Mouse (Mus musculus) embryo, embryonic 11 days (tissue): Measurements from ENCODE around the gene Cep295.
"Not testable (repeated sequence)": the region's sequence is repeated elsewhere in the genome, so short reads cannot be mapped to it uniquely, and the experiment has no call there.

Experiments used
- DNase-seq: peaks from one replicate; pipeline ENCODE4 v3.0.0-alpha.2; 2015

Gene Cep295

DNA sequence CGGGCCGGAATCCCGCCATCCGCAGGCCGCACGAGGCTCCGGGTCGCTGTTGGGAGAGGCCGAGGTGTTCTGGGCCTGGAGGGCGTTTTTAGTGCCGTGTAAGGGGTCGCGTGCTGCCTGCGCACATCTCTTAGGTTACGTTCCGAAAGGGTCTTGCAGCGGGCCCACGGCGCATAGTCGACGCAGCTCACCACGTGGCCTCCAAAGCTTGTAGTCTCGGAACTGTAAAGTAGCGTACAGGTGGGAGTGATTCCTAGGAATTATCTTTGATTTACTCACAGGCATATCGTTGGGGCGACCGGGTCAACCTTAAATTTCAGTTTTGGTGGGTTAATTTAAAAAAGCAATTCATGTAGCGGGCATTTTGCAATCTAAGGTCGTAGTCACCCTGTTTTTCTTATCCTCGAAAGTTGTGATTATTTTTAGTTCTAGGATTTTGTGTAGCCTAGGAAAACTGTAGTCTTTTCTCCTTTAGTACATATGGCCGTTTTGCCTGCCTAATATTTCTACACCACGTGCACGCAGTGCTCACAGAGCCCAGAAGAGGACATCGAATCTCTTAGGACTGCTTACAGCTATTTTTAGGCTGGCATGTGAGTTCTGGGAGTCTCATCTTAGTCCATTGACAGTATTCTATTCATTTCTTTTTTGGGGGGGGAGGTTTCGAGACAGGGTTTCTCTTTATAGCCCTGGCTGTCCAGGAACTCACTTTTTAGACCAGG is 51.0 kb downstream of the Cep295 start, which contains the start of gene 4931406C07Rik:
4931406C07Rik (minus strand) TSS at position 51 of the 722 bp plus-strand sequence.
- DNase-seq = peak; percentile 70

DNA sequence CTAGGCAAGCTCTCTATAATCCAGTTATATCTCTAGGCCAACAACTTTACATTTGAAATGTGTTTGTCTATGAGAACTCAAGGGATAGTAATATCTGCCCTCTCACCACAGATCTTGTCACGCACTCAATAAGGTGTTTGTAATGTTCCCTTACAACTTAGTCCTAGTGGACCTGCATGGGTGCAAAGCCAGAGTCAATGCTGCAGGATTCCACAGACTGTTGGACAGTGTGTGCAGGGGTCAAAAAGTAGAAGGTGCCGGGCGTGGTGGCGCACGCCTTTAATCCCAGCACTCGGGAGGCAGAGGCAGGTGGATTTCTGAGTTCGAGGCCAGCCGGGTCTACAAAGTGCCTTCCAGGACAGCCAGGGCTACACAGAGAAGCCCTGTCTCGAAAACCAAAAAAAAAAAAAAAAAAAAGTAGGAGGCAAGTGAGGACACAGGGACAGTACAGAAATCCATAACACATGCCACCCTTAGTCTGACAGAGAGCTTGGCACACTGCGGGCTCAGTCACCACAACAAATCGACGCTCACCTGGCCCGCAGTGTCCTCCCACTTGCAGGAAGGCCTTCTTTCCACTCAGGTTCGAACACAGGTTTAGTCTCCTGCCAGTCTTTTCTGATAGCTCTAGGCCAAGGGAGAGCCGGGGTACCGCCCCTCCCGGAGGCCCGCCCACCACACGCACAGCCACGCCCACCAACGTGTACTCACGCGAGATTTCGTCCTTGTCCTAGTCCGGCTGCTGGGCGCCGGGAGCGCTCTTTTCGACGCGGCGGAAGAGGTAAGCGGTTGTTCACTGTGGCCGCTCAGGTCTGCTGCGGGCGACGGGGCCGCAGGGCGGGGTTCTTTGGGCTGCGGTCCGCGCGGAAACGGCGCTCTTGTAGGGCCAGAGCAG is 51.8 kb downstream of the Cep295 start, which contains the start of gene Taf1d:
Taf1d (plus strand) TSS at position 712 of the 895 bp plus-strand sequence.
- peak; percentile 97 for DNase-seq

DNA sequence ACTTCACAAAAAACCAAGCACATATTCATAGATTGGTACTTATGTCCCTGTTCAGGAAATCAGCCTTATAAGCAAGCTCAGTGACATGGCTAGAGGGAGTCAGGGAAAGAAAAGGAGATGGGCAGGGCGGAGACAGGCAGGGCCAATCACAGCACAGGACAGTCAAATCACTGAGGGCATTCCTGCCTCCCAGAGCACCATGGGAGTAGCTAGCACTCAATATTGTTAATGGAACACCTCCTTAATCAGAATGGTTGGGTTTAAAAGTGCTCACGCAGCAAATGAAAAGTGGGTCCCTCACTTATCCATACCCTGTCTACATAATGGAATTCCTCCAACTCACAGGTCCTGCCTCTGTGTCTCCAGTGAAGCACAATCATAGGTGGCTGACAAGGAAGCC is 54.7 kb downstream of the Cep295 start:
- no peak for DNase-seq

DNA sequence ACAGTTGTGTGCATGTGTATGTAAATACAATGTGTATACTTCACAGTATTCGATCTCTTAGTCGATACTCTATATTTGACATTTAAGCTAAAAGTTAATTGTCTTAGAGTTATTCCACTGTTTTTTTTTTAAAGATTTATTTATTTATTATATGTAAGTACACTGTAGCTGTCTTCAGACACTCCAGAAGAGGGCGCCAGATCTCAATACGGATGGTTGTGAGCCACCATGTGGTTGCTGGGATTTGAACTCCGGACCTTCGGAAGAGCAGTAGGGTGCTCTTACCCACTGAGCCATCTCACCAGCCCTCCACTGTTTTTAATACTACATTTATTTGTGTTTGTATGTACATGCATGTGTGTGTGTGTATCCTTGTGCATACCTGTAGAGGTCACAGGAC is 55.6 kb downstream of the Cep295 start:
- DNase-seq = not testable (repeated sequence)

GRCm38 (mm10) chr9:15301399-15301798 is 56.2 kb downstream of the Cep295 start:
- peak; percentile 34 for DNase-seq

GRCm38 (mm10) chr9:15300056-15300455 is 57.5 kb downstream of the Cep295 start:
- no peak for DNase-seq

DNA sequence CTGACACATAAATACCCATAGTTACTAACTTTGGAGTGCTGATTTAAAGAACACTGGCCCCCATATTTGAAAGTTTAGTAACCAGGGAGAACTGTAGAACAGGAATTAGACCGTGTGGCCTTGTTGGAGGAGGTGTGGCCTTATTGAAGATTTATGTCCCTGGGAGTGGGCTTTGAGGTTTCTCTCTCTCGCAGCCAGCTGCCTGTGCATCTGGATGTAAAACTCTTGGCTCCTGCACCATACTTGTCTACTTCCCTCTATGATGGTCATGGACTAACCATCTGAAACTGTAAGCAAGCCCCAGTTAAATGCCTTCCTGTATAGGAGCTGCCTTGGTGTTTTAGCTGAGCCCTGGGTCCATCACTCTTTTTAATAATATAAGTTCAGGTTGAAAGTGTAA is 59.1 kb downstream of the Cep295 start:
- DNase-seq = no peak

- no peak for DNase-seq
Observed at GRCm38 (mm10) chr9:15297112-15297511, 60.5 kb downstream of the Cep295 start.

GRCm38 (mm10) chr9:15289251-15289650 is 68.3 kb downstream of the Cep295 start:
- DNase-seq = no peak

- no peak for DNase-seq
Observed at GRCm38 (mm10) chr9:15288402-15288801, 69.2 kb downstream of the Cep295 start.

- DNase-seq = no peak
Observed at GRCm38 (mm10) chr9:15287846-15288245, 69.7 kb downstream of the Cep295 start.

- DNase-seq = no peak
Observed at GRCm38 (mm10) chr9:15285443-15285842, 72.1 kb downstream of the Cep295 start.

GRCm38 (mm10) chr9:15280491-15280879 is 77.1 kb downstream of the Cep295 start:
- no peak for DNase-seq

DNA sequence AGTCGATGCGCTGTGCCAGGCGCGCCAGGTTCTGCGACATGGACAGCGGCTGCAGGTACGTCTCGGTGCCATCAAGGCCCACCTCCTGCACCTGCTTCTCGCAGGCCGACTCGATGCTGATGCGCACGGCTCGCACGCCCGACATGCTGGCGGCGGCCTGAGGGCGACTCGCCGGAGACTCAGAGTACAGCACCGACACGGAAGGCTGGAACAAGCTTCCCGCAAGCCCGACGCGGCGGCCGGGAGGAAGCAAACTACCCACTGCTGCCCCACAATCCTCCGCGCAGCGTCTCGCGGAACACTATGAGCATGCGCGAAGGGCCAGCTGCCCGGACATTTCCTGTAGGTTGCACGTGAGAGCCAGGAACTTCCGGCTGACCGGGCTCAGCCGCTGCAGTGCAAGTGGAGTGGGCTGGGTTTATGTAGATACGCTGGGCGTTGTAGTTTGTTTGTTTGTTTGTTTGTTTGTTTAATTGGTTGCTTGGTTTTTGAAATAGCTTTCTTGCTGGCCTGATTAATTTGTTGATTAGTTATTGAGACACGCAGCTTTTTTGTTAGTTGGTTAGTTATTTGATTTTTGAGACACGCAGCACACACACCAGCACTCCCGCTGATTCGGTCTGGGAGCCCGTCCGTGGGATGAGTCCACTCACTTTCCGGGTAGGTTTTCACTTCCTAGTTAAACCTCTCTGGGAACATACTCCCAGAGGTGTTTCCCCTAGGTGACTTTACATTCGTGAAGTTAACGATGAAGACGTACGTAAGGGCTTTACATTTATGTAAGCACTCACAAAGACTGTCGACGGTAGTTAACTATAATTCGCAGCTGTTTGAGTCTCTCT is 77.7 kb downstream of the Cep295 start, which contains the start of gene Med17:
Med17 (minus strand) TSS at position 283 of the 842 bp plus-strand sequence.
- peak; percentile 97 for DNase-seq

DNA sequence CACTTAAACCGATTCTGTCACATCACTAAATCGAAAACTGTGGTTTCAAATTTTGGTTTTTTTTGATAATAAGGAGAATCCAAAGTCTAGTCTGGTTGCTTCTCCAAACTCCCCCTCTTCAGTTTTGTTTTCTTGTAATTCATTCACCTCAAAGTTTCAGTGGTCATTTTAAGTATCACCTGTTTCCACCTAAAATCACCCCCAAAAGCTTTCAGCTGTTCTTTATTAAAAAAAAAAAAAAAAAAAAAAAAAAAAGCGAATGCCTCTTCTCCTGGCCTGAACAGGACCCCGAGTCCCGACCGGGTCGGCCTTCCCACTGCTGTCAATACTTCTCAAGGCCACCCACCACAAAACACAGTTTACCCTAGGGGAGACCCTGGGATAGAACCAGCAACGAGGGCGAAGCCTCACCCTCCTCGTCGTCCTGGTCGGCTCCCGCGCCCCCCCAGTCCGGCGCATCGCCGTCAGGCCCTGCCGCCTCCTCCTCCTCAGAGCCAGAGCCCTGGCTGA is 78.4 kb downstream of the Cep295 start:
- no peak for DNase-seq

DNA sequence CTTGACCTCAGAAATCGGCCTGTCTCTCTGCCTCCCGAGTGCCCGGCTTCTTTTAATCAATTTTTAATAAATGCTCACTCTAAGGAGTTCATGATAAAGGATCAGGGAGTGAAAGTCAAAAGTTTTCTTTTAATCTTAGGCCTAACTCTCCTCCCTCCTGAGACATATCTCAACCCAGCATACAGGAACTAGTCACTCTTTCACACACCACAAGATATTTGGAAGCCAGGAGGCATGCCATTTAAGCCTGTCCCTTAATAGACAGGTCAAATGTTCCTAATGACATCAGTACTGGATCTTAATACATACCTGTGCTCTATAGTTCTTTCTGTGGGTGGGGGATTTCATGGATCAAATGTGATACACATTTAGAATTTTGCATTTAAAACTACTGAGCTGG is 79.2 kb downstream of the Cep295 start:
- no peak for DNase-seq

DNA sequence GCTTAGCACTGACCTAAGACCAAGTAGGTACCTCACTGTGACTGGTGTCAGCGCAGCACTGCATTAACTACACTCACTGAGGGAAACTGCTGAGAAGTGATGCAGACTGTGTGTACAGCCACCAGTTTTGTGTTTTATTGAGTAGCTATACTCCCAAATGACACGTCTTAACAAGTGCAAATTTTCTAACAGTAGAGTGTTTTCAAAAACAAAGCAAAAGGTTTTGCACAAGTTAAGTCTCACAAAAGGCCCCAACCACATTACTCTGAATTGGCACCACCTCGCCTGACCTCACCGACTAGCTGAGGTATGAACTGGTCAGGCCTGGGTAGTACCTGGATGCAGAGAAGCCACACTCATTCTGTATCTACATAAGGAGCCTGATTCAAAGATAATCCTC is 80.7 kb downstream of the Cep295 start:
- DNase-seq = no peak

GRCm38 (mm10) chr9:15273981-15274380 is 83.6 kb downstream of the Cep295 start:
- no peak for DNase-seq
